Mouse (Mus musculus) liver, adult 2 months (tissue): ENCODE measurements around the gene Fyb2. TPM values are rescaled to one million over a fixed set of nuclear protein-coding genes. Genes with fewer than 3 reads are reported as not detected.

Source experiments
- DNase-seq: peaks from one replicate; pipeline ENCODE4 v3.0.0-alpha.2; 2011; ENCODE audit warnings: low read depth, low spot score; ENCODE audit errors: extremely low read depth
- H3K27ac ChIP-seq: fragments of 200-500 bp; replicated peaks from 2 replicates; pipeline ENCODE4 v1.5.1; 2012; ENCODE audit warnings: low read depth, mild to moderate bottlenecking, control low read depth, inconsistent platforms, low read length; ENCODE audit not compliant: insufficient read depth
- H3K27me3 ChIP-seq: fragments of 200-500 bp; 2 replicates; pipeline ENCODE4 v1.6.1; 2012; ENCODE audit warnings: mild to moderate bottlenecking, moderate library complexity, low read length, inconsistent platforms; ENCODE audit not compliant: control insufficient read depth, insufficient read depth
- H3K36me3 ChIP-seq: fragments of 200-500 bp; 2 replicates; pipeline ENCODE4 v1.6.1; 2012; ENCODE audit warnings: low read length, inconsistent platforms; ENCODE audit not compliant: control insufficient read depth, insufficient read depth
- H3K4me1 ChIP-seq: fragments of 200-500 bp; 2 replicates; pipeline ENCODE4 v1.6.1; 2011; ENCODE audit warnings: low read length; ENCODE audit not compliant: control insufficient read depth, insufficient read depth
- H3K4me3 ChIP-seq: fragments of 200-500 bp; 2 replicates; pipeline ENCODE4 v1.5.1; 2011; ENCODE audit warnings: low read depth, mild to moderate bottlenecking, control low read depth, low read length, moderate library complexity; ENCODE audit not compliant: insufficient read depth
- H3K79me2 ChIP-seq: fragments of 200-500 bp; 2 replicates; pipeline ENCODE4 v1.6.1; 2012; ENCODE audit warnings: inconsistent platforms, mild to moderate bottlenecking, low read length, moderate library complexity; ENCODE audit not compliant: control insufficient read depth, insufficient read depth
- H3K9ac ChIP-seq: fragments of 200-500 bp; 2 replicates; pipeline ENCODE4 v1.6.1; 2012; ENCODE audit warnings: low read depth, mild to moderate bottlenecking, control low read depth, inconsistent platforms, low read length
- CTCF ChIP-seq: fragments of 200-500 bp; IDR thresholded peaks from 2 replicates; pipeline ENCODE4 v1.5.1; 2011; ENCODE audit warnings: low read depth, low read length, control low read depth
- POLR2A ChIP-seq: fragments of 200-500 bp; IDR thresholded peaks from 2 replicates; pipeline ENCODE4 v1.6.1; 2011; ENCODE audit warnings: low read length, control low read depth; ENCODE audit not compliant: insufficient read depth; ENCODE audit errors: extremely low read depth
- WGBS: fragments of 180-500 bp; shearing (Covaris S2); methylation state at CpG from one replicate; pipeline ENCODE4 v1.1.7; 2018; 5-methylcytosine and 5-hydroxymethylcytosine counted together
- polyA plus RNA-seq: library from polyadenylated mRNA; depleted of rRNA; stranded (reverse); fragments of >200 nt; gene quantifications from 2 replicates; pipeline ENCODE4 v1.2.3, GENCODE M21; 2012
- total RNA-seq: library from RNA; depleted of rRNA; stranded (reverse); fragments of >200 nt; gene quantifications from 2 replicates; pipeline ENCODE4 v1.2.3, GENCODE M21; 2014

Gene Fyb2
- total and polyA plus RNA-seq, 2 experiments = 0.87 to 2.9 TPM

- H3K27ac ChIP-seq = no peak overlapping the region
- peaks cover 4% of the 10 kb centered on the region; the same call in 1 of the 2 replicates for H3K4me1 ChIP-seq
- no peaks in the 10 kb centered on the region for H3K79me2 ChIP-seq
- no peaks in the 10 kb centered on the region for H3K27me3 ChIP-seq
- no peaks in the 10 kb centered on the region for H3K36me3 ChIP-seq
- no peak overlapping the region for H3K4me3 ChIP-seq
- H3K9ac ChIP-seq = no peak overlapping the region
- TF ChIP-seq POLR2A = no peak
- no peak for TF ChIP-seq CTCF
- WGBS = 83% methylated on average over 5 of the region's 5 CpGs
- no peak for DNase-seq
These were observed 48.2 kb downstream of the Fyb2 start for GRCm38 (mm10) chr4:104961431-104961830.

- TF ChIP-seq CTCF (no peak), POLR2A (no peak)
- H3K27ac ChIP-seq = peak overlapping the region; percentile 78
- H3K79me2 ChIP-seq = no peaks in the 10 kb centered on the region
- no peaks in the 10 kb centered on the region for H3K36me3 ChIP-seq
- H3K4me3 ChIP-seq = no peak overlapping the region
- no peak overlapping the region for H3K9ac ChIP-seq
- no peaks in the 10 kb centered on the region for H3K27me3 ChIP-seq
- 36% methylated on average over 2 of the region's 2 CpGs for WGBS
- peaks cover 18% of the 10 kb centered on the region for H3K4me1 ChIP-seq
- DNase-seq = peak; percentile 94
These were observed 59.4 kb downstream of the Fyb2 start for GRCm38 (mm10) chr4:104972606-104973005.

GRCm38 (mm10) chr4:104975162-104975830, 62.0 kb downstream of the Fyb2 start:
- peak; percentile 91 for DNase-seq
- 37% methylated on average over 6 of the region's 6 CpGs for WGBS
- Histone ChIP-seq H3K79me2 (no peaks in the 10 kb centered on the region; the same call in 1 of the 2 replicates), H3K4me3 (no peak overlapping the region), H3K27ac (peak overlapping the region; percentile 86), H3K9ac (no peak overlapping the region), H3K36me3 (no peaks in the 10 kb centered on the region), H3K27me3 (no peaks in the 10 kb centered on the region), H3K4me1 (peaks cover 18% of the 10 kb centered on the region)
- TF ChIP-seq POLR2A = no peak
- no peak for TF ChIP-seq CTCF

- no peak for TF ChIP-seq CTCF
- no peak for TF ChIP-seq POLR2A
- DNase-seq = peak; percentile 97
These were observed 72.8 kb downstream of the Fyb2 start for GRCm38 (mm10) chr4:104985960-104986632.

GRCm38 (mm10) chr4:104987631-104988030, 74.4 kb downstream of the Fyb2 start:
- Histone ChIP-seq H3K9ac (no peak overlapping the region; the same call in 1 of the 2 replicates), H3K4me1 (peaks cover 23% of the 10 kb centered on the region), H3K79me2 (no peaks in the 10 kb centered on the region), H3K27ac (peak overlapping the region; percentile 89), H3K36me3 (no peaks in the 10 kb centered on the region), H3K4me3 (no peak overlapping the region), H3K27me3 (no peaks in the 10 kb centered on the region)
- TF ChIP-seq CTCF (no peak), POLR2A (no peak)
- peak; percentile 85 for DNase-seq
- WGBS = 20% methylated on average over 7 of the region's 7 CpGs

More at GRCm38 (mm10) chr4:104985960-104986632, 72.8 kb downstream of the Fyb2 start:
- WGBS = 24% methylated on average over 5 of the region's 5 CpGs
- Histone ChIP-seq H3K27me3 (no peaks in the 10 kb centered on the region), H3K9ac (peak overlapping the region; percentile 36; the same call in 1 of the 2 replicates), H3K4me3 (no peak overlapping the region), H3K79me2 (no peaks in the 10 kb centered on the region), H3K27ac (peak overlapping the region; percentile 89), H3K36me3 (no peaks in the 10 kb centered on the region), H3K4me1 (peaks cover 23% of the 10 kb centered on the region)
